Mouse (Mus musculus) bone marrow, adult 2 months (tissue): ENCODE measurements around the gene Ryr3.

ENCODE experiments used
- CTCF ChIP-seq: fragments of 200-500 bp; IDR thresholded peaks from 2 replicates; pipeline ENCODE4 v1.5.1; 2011; ENCODE audit warnings: low read length, control low read depth; ENCODE audit not compliant: control insufficient read depth, insufficient read depth
- POLR2A ChIP-seq: fragments of 200-500 bp; IDR thresholded peaks from 2 replicates; pipeline ENCODE4 v1.6.1; 2011; ENCODE audit warnings: low read depth, mild to moderate bottlenecking, control low read depth, low read length, borderline replicate concordance; ENCODE audit not compliant: control insufficient read depth

GRCm38 (mm10) chr2:112826571-112826970, 390.3 kb downstream of the Ryr3 start:
- TF ChIP-seq CTCF: no peak
- no peak for TF ChIP-seq POLR2A
